Mouse (Mus musculus): ENCODE data around the gene Mr1.

Gene Mr1

DNA sequence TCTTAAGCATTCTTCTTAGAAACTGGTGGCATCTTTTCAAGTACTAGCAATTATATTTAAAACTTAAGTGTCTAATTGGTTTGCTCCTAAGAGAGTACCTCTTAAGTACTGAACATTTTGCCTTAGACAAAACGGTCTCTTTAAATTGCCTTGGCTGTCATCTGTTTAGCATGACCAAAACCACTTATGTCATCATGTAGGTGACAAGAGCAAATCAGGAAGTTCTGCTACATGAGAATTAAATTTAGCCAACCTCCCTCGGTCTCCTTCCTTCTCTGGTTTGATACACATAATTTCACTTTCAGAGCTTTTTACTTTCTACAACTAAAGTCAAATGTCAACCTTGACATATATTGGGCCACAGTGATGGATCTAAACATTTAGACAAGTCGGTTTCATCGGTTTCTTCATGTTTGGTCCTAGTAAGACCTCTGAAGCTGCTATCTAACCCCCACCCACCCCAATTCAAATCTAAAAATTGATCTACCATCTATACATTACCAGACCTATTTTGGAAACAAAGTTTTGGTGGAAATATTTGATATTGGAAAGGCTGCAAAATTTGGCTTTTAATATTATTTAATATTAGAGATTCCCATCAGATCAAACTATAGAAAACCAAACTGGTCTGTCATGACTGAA is 49.9 kb downstream of the Mr1 start:
- DNase-seq (ENCODE audit: low spot score in 2 of 2) = no peak

DNA sequence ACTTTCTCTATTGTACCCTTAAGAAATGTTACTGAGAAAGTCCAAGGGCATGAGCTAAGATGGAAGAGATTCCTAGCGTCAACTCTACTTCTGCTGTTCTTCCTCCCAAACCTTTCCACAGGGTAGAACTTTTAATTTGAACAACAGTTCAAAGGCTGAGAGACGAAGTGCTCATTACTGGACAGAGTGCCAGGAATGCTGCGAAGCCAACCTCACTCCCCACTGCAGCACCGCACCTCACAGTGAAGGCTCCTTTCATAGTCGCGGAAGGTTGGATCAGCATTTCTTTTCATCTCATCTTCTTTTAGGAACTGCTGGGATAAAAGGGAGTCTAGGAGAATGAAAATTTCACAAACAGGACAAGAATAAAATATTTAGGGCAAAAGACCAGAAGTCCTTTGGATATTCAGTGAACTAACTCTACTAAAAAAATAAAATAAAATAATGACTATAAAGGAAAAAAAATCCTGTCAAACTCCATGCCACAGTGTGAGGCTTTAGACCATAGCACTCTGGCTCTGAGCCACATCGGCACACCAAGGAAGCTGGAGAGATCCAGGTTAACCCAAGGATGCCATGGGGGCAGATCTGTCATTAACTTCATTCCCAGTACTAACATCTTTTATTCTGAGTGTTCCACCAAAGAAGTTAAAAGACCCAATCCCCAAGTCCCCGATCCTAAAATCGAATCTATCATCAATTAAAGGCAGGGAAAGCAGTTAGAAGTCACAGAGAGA is 52.5 kb downstream of the Mr1 start:
- no peak for DNase-seq (ENCODE audit: low spot score in 2 of 2)

DNA sequence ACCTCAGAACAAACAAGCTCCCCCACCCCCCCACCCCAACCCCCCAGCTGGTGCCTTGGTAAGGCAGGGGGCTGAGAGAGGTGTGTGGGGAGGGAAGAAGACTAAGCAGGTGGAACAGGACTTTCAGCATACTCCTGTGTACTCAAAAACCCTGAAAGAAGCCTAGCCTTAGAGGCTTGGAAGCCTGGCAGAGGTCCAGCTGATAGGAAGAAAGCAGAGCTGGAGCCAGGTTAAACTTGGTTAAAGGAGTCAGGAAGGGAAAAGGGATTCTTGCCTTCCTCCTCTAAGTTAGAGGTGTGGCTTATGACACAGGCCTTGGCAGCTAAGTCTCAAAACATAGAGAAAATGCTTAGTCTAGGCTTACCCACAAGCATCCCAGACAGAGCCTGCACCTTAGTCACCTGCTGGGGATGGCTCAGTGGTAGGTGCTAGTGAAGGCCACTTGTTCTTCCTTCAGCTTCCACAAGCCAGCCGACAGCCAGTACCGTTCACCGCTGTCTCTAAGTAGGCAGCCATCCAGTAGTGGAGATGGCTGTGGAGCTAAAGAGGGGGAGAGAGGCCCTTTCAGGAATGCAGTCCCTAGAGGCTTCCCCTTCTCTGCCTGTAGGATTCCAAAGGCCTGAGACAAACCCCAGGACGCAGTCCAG is 53.3 kb downstream of the Mr1 start:
- no peak for DNase-seq (ENCODE audit: low spot score in 2 of 2)

DNA sequence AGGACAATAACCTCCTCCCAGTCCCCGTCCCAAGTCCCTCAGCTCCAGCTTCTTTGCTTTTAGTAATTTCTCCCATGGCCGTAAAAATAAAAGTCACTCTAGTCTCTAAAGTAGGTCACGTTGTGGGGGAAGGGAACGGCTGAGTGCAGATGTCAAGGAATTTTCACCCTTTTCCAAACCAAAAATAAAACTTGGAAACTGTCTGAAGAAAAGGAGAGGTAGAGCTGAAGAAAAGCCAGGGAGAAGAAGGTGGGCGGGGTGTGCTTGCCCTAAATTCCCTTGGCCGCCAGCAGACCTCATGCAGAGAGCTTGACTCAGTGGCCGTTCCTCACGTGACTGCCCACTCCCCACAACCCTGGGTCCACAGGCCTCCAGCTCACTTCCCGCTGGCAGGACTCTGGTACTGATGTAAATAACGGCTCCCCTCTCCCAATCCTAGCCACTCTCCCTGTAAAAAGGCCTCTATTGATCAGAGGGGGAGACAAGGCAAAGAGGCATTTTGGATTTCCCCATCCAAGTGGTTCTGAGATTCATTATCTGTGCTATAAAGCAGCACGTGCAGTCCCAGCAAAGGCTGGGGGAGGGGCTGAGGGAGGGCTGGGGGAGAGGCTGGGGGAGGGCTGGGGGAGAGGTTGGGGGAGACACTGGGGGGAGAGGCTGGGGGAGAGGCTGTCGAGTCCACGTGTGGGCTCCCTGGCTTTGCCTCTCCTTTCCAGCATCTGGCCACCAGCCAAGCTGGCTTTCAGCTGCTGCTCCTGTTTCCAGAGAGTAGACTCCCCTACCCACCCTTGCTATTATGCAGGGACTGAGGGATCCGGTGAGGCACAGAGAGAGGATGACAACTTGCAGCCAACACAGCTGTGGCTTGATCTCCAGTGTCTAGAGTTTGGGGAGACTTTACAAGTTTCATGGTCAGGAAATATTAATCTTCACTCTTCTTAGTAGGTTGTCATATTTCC is 54.5 kb downstream of the Mr1 start:
- no peak for DNase-seq (ENCODE audit: low spot score in 2 of 2)

DNA sequence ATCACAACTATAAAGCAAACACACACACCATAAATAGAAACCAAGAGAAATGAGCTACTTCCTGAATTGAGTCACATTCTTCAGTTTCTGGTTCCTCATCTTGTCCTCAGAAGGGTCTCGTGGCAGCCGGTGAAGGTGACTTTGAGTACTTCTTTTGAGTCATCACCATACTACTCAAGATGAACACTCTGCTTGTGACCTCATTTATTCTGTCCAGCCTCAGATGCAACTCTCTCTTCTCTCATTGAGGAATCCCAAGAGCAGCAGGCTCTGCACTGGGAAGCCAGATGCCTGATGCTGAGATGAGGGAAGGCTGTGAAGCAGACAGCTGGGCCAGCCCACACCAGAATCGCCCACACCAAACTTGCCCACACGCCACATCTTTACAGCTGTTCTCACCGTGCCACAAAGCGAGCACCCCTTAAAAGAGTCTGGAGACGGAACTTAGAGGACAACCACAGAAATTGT is 55.2 kb downstream of the Mr1 start:
- DNase-seq (ENCODE audit: low spot score in 2 of 2) = no peak

DNA sequence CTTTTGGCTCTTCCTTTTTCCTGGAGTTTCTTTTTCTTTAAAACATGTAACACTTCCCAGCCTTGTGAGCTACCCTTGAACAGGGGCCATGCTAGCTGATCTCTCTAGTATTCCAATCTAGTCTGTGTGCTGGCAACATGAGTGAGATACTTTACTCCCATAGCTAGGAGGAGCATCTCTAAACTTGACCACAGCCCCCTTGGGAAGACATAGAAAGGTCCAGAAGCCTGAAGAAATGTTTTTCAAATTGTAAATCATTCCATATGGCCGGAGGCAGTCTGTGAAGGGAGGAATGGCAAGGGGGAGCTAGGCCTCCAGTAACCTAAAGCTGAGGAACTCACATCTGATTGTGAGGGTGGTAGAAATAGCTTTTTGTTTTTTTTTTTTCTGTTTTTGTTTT is 55.9 kb downstream of the Mr1 start:
- no peak for DNase-seq (ENCODE audit: low spot score in 2 of 2)

DNA sequence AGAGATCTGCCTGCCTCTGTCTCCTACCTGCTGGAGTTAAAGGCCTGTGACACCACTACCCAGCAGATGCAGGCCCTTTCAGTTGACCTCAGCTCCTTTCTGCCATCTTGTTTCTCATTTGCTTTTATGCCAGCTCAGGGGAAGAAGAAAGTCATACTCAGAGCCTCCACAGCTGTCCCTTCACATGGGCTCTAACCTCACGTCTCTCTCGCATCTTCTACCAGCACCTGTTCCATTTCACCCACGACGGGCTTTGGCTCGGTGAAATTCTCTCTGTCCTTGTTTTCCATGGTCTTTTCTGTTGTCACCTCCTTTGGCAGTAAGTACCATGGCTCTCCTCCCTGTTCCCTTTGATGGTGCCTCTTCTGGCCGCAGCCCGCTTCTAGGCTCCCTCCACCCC is 56.3 kb downstream of the Mr1 start:
- no peak for DNase-seq (ENCODE audit: low spot score in 2 of 2)

DNA sequence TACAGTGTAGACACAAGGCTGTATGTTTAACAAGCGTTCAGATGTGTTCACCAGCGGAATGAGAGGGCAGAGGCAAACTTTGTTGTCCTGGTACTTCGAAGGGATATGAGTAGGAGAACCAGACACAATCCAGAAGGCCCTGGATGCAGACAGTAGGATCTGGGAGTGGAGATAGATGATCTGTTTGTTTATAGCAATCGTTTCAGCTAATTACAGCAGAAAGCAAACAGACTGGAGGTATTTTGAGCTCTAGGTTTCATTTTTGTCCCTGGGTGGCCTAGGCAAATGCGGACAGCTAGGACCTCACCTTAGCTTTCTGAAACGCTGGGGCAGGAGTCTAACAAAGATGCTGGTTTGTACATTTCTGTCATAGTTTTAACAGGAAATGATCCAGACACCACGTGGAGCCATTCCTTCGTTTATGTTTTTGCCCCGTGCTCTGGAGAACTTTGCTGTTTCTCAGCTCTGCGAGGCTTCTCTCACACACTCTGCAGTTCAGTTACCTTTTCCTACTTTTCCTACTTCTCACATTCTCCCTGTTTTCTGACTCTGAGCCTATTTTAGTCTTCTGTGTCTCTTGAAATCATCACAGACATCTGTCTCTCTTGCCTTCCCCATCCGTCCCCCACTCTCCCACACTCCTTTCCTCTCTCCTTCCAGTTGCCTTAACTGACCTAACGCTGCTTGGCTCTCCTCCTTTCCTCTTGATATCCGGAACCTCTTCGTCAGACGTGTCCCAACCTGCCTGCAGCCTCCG is 57.6 kb downstream of the Mr1 start:
- no peak for DNase-seq (ENCODE audit: low spot score in 2 of 2)

DNA sequence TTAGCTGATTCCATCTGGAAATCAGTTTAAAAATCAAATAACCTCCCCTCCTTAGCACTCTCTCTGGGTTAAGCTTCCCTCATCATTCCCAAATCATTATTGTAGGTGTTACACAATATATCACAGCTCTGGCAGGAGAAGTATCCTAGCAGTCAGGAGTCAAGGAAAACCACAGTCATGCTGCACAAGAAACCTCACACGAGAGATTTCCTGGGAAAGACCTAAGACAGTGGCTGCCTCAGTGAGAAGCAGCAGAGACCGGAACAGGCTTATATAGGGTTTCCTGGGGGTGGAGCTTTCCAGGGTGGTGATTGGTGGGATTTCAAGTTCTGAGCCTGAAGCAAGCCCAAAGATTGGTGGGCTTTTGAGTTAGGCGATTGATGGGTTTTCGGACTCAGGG is 58.6 kb downstream of the Mr1 start:
- DNase-seq (ENCODE audit: low spot score in 2 of 2) = no peak

DNA sequence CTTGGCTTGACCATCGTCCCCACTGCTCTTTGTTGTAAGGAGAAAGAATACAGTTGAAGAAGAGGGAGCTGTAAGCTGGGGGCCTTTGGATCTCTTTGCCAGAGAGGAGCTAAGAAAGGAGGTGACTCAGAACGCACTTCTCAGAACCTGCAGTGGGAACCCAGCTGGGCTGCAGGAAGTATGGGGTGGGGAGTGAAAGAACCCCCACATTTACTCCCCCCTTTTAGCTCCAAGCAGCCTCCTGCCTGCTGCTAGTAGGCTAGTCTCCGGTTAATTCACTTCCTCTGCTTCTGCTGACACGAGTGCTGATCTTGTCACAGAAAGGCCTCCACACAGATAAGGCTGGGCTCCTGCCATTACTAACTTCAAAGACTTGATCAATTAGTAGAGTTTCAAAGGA is 59.7 kb downstream of the Mr1 start:
- no peak for DNase-seq (ENCODE audit: low spot score in 2 of 2)

DNA sequence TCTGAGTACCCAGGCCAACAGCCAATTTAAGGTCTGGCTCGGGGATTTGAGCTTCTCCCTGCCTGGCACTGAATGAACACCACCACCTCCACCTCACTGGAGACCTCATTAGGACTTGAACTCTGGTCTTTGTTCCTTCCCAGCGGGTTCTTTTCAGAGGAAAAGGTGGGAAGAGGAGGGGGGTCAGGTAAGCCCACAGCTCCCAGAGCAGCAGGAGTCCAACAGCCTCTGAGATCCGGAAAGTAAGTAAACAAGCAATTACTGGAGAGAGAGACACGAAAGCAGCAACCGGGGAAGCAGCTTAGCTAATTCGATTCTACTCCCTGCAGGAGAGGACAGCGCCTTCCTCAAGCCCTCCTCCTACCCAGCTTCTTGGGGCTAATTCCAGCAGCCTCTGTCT is 60.2 kb downstream of the Mr1 start:
- no peak for DNase-seq (ENCODE audit: low spot score in 2 of 2)

DNA sequence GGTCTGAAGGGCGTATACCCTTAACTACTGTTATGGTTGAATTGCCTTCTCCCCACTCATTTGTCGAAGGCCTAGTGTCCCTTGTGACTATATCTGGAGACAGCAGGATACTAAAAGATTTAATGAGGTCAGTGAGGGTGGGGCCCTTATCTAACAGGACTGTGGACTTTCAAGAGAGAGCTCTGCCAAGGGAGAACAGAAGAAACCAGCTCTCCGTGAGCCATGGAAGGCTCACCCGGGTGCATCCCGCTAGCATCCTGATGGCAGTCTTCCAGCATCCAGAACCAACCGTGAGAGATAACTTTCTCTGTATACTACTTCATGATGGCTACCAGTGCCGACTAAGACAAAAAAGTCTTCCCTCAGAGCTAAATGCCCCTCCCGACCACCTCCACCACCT is 61.8 kb downstream of the Mr1 start:
- DNase-seq (ENCODE audit: low spot score in 2 of 2) = no peak

DNA sequence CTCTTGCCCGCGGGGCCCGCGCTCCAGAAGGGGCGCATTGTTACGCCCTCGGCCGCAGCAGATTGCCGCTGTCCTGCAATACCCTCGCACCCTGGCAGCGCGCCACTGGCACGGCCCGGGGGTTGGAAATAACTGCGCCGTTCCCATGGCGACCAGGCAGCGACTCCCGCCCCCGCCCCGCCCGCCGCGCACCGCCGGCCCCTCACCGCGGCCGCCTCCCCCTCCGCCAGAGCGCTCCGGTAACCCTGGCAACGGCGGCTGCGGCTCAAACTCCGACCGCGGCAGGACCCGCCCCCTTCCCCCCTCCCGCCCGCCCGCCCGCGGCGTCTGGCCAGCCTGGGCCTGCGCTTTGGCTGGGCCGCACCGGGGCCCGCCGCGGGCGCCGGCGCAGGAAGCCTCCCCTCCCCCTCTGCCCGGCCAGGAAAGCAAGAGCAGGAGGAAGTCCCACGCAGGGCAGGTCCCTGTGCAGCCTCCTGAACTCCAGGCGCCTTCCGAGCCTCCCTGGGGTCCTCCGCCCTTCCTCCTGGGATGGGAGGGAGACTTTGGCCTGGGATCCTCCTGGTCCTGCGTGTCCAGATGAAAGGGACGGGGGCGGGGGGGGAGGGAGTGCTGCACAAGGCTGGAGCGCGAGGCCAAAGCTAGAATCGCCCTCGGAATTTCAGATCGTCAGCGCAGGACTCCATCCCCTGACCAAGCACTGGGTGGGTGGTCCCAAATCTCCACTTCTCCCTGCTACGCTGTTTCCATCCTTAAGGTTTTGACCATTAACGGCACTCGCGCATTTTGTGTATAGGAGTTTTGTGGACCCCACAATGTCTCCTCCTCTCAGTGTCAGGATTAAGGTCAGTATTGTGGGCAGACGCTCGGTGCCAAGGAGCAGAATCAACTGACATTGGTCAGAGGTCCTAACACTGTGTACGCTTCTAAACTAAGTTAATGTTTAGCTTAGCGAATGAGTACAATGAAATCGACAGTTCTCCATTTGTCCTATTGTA is 63.0 kb downstream of the Mr1 start:
- DNase-seq (ENCODE audit: low spot score in 2 of 2) = peak; percentile 87 to 91

DNA sequence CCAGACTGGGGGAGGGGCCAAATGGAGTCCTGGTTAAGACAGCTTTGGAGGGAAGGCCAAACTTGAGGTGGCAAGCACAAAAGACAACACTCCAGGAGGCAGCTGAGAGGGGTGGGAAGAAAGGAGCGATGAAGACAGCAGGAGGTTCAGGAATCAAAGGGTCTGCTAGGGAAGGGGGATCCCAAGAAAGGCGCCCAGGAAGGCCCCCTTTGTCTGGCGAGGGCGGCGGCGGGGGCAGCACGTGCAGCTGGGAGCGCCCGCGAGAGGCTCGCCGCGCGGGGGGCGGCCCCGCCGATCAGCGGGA is 63.7 kb downstream of the Mr1 start:
- DNase-seq (ENCODE audit: low spot score in 2 of 2) = no peak

DNA sequence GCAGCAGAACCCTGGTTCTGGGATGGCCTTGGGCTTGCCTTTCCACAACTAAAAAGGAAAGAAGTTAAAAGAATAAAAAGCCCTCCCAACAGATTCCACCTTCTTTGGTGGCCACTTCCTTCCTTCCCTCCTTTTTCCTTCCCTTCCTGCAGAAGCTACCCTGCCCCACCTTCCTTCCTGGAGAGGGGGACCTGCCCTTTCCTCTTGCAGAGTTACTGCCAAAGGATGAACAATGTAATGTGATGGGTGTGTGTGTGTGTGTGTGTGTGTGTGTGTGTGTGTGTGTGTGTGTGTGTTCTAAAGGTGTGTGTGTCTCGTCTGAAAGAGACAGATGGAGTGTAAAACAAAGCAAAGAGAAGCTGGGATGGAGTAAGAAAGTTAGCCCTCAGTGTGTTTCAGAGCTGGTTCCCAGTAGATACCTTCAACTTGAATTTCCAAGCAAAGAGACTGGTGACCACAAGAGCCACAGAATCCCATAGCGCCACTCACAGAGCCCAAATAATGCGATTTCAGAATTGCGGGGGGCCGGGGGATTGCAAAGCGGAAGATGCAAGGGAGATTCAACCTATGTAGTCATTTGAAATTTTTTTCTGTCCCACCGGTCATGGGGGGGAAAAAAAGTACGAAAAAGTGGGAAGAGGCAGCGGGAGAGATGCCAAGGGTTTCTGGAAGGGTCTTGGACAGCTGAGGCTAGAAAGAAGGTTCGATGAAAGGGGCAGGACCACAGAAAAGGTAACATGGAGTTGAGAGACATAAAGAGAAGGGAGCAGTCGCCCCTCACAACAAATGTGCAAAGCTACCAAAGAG is 64.3 kb downstream of the Mr1 start:
- no peak for DNase-seq (ENCODE audit: low spot score in 2 of 2)

DNA sequence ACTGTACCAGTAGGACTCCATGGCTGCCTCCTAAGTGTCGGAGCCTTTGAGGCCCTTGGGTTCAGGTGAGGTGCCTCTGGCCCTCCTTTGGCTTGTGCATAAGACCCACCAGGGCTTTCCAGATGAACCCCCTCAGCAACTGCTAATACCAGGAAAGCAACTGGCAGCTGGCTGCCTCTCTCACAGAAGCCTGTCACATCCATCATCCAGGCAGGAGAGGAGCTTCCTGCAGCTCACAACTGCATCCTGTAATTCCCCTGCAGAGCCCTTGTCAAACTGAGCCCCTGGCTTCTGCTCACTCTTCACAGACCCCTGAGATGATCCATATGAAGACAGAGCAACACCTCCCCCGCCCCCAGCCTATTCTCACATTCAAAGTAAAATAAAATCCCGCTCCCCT is 68.9 kb downstream of the Mr1 start:
- DNase-seq (ENCODE audit: low spot score in 2 of 2) = no peak
